ENCODE assay signal across 8 mouse cellular contexts in genomic region chr19:41896319-41896711, GRCm38 (mm10). TPM values are rescaled to one million over a fixed set of nuclear protein-coding genes. Genes with fewer than 3 reads are reported as not detected.
DNase-seq lines count a peak whose midpoint lies in the region; ATAC-seq and TF ChIP-seq lines count a peak whose summit lies in the region.

No protein-coding gene starts in this region.

- no peaks in the 10 kb centered on the region for H3K9me3 ChIP-seq in heart, embryonic 11.5 days (replicated peaks; ENCODE audit: control insufficient read depth, low read length)
- H3K9me3 ChIP-seq in CH12.LX (replicated peaks; ENCODE audit: low read length), result no peaks in the 10 kb centered on the region
- no peaks in the 10 kb centered on the region for H3K9me3 ChIP-seq in forebrain, embryonic 15.5 days
- no peaks in the 10 kb centered on the region for H3K9me3 ChIP-seq in liver, embryonic 15.5 days (replicated peaks)

- 20% methylated on average over 18 of the region's 18 CpGs for WGBS in heart, embryonic 11.5 days (ENCODE audit: insufficient replicate concordance)
- 15% methylated on average over 18 of the region's 18 CpGs for WGBS in forebrain, embryonic 15.5 days
- WGBS in liver, embryonic 15.5 days (ENCODE audit: insufficient replicate concordance), result 20% methylated on average over 18 of the region's 18 CpGs

- peaks cover 19% of the 10 kb centered on the region for H3K79me2 ChIP-seq in CH12.LX (replicated peaks; ENCODE audit: control insufficient read depth, extremely low read depth, insufficient read depth, poor library complexity, severe bottlenecking)

- H3K4me3 ChIP-seq in heart, embryonic 11.5 days (ENCODE audit: low read depth, low read length), result peak overlapping the region; percentile 82
- H3K4me3 ChIP-seq in CH12.LX (replicated peaks in 1 of 3; ENCODE audit: low read depth in 2 of 3, low read length in 2 of 3, poor library complexity in 1 of 3), result peak overlapping the region; percentile 82 to 93 (median 90)
- peak overlapping the region; percentile 62 for H3K4me3 ChIP-seq in forebrain, embryonic 15.5 days
- peak overlapping the region; percentile 73 for H3K4me3 ChIP-seq in liver, embryonic 15.5 days (replicated peaks)

- ATAC-seq in heart, embryonic 11.5 days (replicated peaks; ENCODE audit: insufficient number of reproducible peaks, low FRiP score, low TSS enrichment), result no peak
- ATAC-seq in forebrain, embryonic 15.5 days (replicated peaks), result peak; percentile 38
- no peak for ATAC-seq in liver, embryonic 15.5 days (ENCODE audit: insufficient read depth)
- no peak for ATAC-seq in megakaryocyte-erythroid progenitor cell, adult 5-6 weeks (replicated peaks; ENCODE audit: low FRiP score, low TSS enrichment, poor library complexity, severe bottlenecking)

- no peaks in the 10 kb centered on the region for H3K27me3 ChIP-seq in heart, embryonic 11.5 days (ENCODE audit: control insufficient read depth, insufficient read depth, low read length)
- H3K27me3 ChIP-seq in CH12.LX (replicated peaks), result no peaks in the 10 kb centered on the region
- no peaks in the 10 kb centered on the region for H3K27me3 ChIP-seq in forebrain, embryonic 15.5 days
- H3K27me3 ChIP-seq in liver, embryonic 15.5 days, result no peaks in the 10 kb centered on the region

- TF ChIP-seq RAD21 in CH12.LX (IDR thresholded peaks at IDR 0.05; ENCODE audit: low read depth, low read length), result no peak

- H3K4me1 ChIP-seq in heart, embryonic 11.5 days (ENCODE audit: control insufficient read depth, insufficient read depth, low read length), result peaks cover 7% of the 10 kb centered on the region
- peaks cover 10 to 37% of the 10 kb centered on the region in 2 experiments for H3K4me1 ChIP-seq in CH12.LX (ENCODE audit: control insufficient read depth in 1 of 2, insufficient read depth in 2 of 2)
- H3K4me1 ChIP-seq in forebrain, embryonic 15.5 days, result peaks cover 17% of the 10 kb centered on the region
- H3K4me1 ChIP-seq in liver, embryonic 15.5 days (replicated peaks), result peaks cover 44% of the 10 kb centered on the region

- no peak for TF ChIP-seq EP300 in CH12.LX (IDR thresholded peaks at IDR 0.05; ENCODE audit: low read length)

- H3K4me2 ChIP-seq in heart, embryonic 11.5 days, result peak overlapping the region; percentile 72
- H3K4me2 ChIP-seq in CH12.LX (ENCODE audit: insufficient read depth, low read depth, poor library complexity, severe bottlenecking), result peak overlapping the region; percentile 86
- H3K4me2 ChIP-seq in forebrain, embryonic 15.5 days (replicated peaks), result peak overlapping the region; percentile 80
- H3K4me2 ChIP-seq in liver, embryonic 15.5 days, result peak overlapping the region; percentile 87

- TF ChIP-seq CTCF in CH12.LX (conservative IDR thresholded peaks at IDR 0.05 in 1 of 2, IDR thresholded peaks at IDR 0.05 in 1 of 2; ENCODE audit: low read depth in 2 of 2, low read length in 2 of 2), result no peak

- in situ Hi-C loops in CH12.LX (cut with MboI; ENCODE audit: low pct_ligation_motif_present, low pct_unique_long_range_greater_than_20kb, low sequenced_read_pairs), result loop anchor here (10.0 kb wide), 1 partner anchor 52 kb away; the partner anchor contains the start of gene Frat2

- H3K27ac ChIP-seq in heart, embryonic 11.5 days (ENCODE audit: low read depth, low read length), result no peak overlapping the region
- H3K27ac ChIP-seq in CH12.LX (ENCODE audit: insufficient read depth, low read depth), result no peak overlapping the region
- H3K27ac ChIP-seq in forebrain, embryonic 15.5 days (replicated peaks), result no peak overlapping the region
- H3K27ac ChIP-seq in liver, embryonic 15.5 days (replicated peaks), result peak overlapping the region; percentile 53; the same call in 1 of the 2 replicates

- dilution Hi-C loops in CH12.LX (cut with MboI; ENCODE audit: extremely low pct_ligation_motif_present, extremely low pct_unique_long_range_greater_than_20kb, low sequenced_read_pairs), result no loop called here

- H3K9ac ChIP-seq in heart, embryonic 11.5 days (ENCODE audit: low read depth, low read length), result peak overlapping the region; percentile 66
- peak overlapping the region; percentile 64 for H3K9ac ChIP-seq in CH12.LX (ENCODE audit: insufficient read depth, low read depth)
- H3K9ac ChIP-seq in forebrain, embryonic 15.5 days (replicated peaks), result peak overlapping the region; percentile 54
- H3K9ac ChIP-seq in liver, embryonic 15.5 days, result peak overlapping the region; percentile 52

- DNase-seq in heart, postnatal 4 days, result no peak
- DNase-seq in CH12.LX (ENCODE audit: extremely low read depth), result no peak
- DNase-seq in spleen, adult 12 weeks (ENCODE audit: low spot score), result no peak
- no peak for DNase-seq in cerebellum, postnatal 36 days

- H3K36me3 ChIP-seq in heart, embryonic 11.5 days (ENCODE audit: control insufficient read depth, insufficient read depth, low read length), result no peaks in the 10 kb centered on the region
- H3K36me3 ChIP-seq in CH12.LX (replicated peaks in 1 of 2; ENCODE audit: control insufficient read depth in 1 of 2, insufficient read depth in 1 of 2, low read length in 1 of 2), result peaks cover 12 to 24% of the 10 kb centered on the region in 2 experiments
- 0 out of 2 replicates have a peak, but pooled peaks cover 4% of the 10 kb centered on the region for H3K36me3 ChIP-seq in forebrain, embryonic 15.5 days
- H3K36me3 ChIP-seq in liver, embryonic 15.5 days (replicated peaks), result 0 out of 2 replicates have a peak, but pooled peaks cover 5% of the 10 kb centered on the region

- TF ChIP-seq POLR2A in CH12.LX (IDR thresholded peaks at IDR 0.05; ENCODE audit: low read depth, low read length), result no peak

TF ChIP-seq in CH12.LX, 34 proteins besides CTCF, POLR2A, EP300 and RAD21 (continues in another document):
- TF ChIP-seq MAFK (IDR thresholded peaks at IDR 0.05; ENCODE audit: insufficient replicate concordance, low read length) (no peak), POLR2AphosphoS2 (IDR thresholded peaks at IDR 0.05; ENCODE audit: low read depth, low read length) (no peak), ZMIZ1 (IDR thresholded peaks at IDR 0.05; ENCODE audit: low read depth, low read length) (no peak)

RNA-seq across cellular contexts. Expression of gene Rrp12, which starts 0.3 kb away (rescaled TPM):
- 8.5 and 10.4 TPM in 2 replicates for polyA plus RNA-seq in heart, embryonic 11.5 days (2014; fragmentation: Nextera tagmentation; extraction: Ambion mirVana)
- 10 to 100 TPM; 19.9 to 23.4 TPM for total RNA-seq in heart, postnatal 4 days (2021)
- total RNA-seq in CH12.LX (2012; rRNA removed) (42.5 and 58.0 TPM in 2 replicates), CH12.LX (2014; rRNA removed) (20.1 and 22.0 TPM in 2 replicates)
- 62.4 and 64.3 TPM in 2 replicates for polyA plus RNA-seq in CH12.LX (2012; ENCODE audit: insufficient read length, low read depth)
- 16.7 and 17.3 TPM in 2 replicates for polyA plus RNA-seq in forebrain, embryonic 15.5 days (2015; fragmentation: Nextera tagmentation; extraction: Ambion mirVana)
- 8.5 and 8.6 TPM in 2 replicates for polyA plus RNA-seq in liver, embryonic 15.5 days (2015; fragmentation: Nextera tagmentation; extraction: Ambion mirVana)
- 21.0 and 31.4 TPM in 2 replicates for total RNA-seq in megakaryocyte-erythroid progenitor cell, adult 5-6 weeks (2014; fragmentation: Nextera tagmentation)
- 26.5 and 36.0 TPM in 2 replicates for total RNA-seq in megakaryocyte-erythroid progenitor cell, adult 5-6 weeks (2017)

RNA-seq across cellular contexts. Expression of gene Pgam1, which starts 15.4 kb away (rescaled TPM):
- polyA plus RNA-seq in heart, embryonic 11.5 days (2014; fragmentation: Nextera tagmentation; extraction: Ambion mirVana), result 1,127 and 1,144 TPM in 2 replicates
- total RNA-seq in heart, postnatal 4 days (2021), result 100 to 1,000 TPM; 150 to 162 TPM
- total RNA-seq in CH12.LX (2012; rRNA removed) (736 and 928 TPM in 2 replicates), CH12.LX (2014; rRNA removed) (1,480 and 1,507 TPM in 2 replicates)
- 870 and 932 TPM in 2 replicates for polyA plus RNA-seq in CH12.LX (2012; ENCODE audit: insufficient read length, low read depth)
- 463 and 466 TPM in 2 replicates for polyA plus RNA-seq in forebrain, embryonic 15.5 days (2015; fragmentation: Nextera tagmentation; extraction: Ambion mirVana)
- 267 and 322 TPM in 2 replicates for polyA plus RNA-seq in liver, embryonic 15.5 days (2015; fragmentation: Nextera tagmentation; extraction: Ambion mirVana)
- total RNA-seq in megakaryocyte-erythroid progenitor cell, adult 5-6 weeks (2014; fragmentation: Nextera tagmentation), result 27.0 and 67.3 TPM in 2 replicates
- total RNA-seq in megakaryocyte-erythroid progenitor cell, adult 5-6 weeks (2017), result 30.1 and 34.7 TPM in 2 replicates

RNA-seq across cellular contexts. Expression of gene Exosc1, which starts 36.9 kb away (rescaled TPM):
- polyA plus RNA-seq in heart, embryonic 11.5 days (2014; fragmentation: Nextera tagmentation; extraction: Ambion mirVana), result 50.6 and 54.8 TPM in 2 replicates
- 10 to 100 TPM; 18.0 to 18.2 TPM for total RNA-seq in heart, postnatal 4 days (2021)
- total RNA-seq in CH12.LX (2012; rRNA removed), result 56.6 and 70.0 TPM in 2 replicates
- 68.6 and 72.6 TPM in 2 replicates for total RNA-seq in CH12.LX (2014; rRNA removed)
- polyA plus RNA-seq in CH12.LX (2012; ENCODE audit: insufficient read length, low read depth), result 109 TPM in 2 replicates
- 76.8 and 78.4 TPM in 2 replicates for polyA plus RNA-seq in forebrain, embryonic 15.5 days (2015; fragmentation: Nextera tagmentation; extraction: Ambion mirVana)
- polyA plus RNA-seq in liver, embryonic 15.5 days (2015; fragmentation: Nextera tagmentation; extraction: Ambion mirVana), result 29.2 and 31.4 TPM in 2 replicates
- total RNA-seq in megakaryocyte-erythroid progenitor cell, adult 5-6 weeks (2014; fragmentation: Nextera tagmentation), result 66.2 and 86.7 TPM in 2 replicates
- total RNA-seq in megakaryocyte-erythroid progenitor cell, adult 5-6 weeks (2017), result 72.9 and 81.2 TPM in 2 replicates

RNA-seq across cellular contexts. Expression of gene Zdhhc16, which starts 37.0 kb away (rescaled TPM):
- 49.5 and 49.6 TPM in 2 replicates for polyA plus RNA-seq in heart, embryonic 11.5 days (2014; fragmentation: Nextera tagmentation; extraction: Ambion mirVana)
- total RNA-seq in heart, postnatal 4 days (2021), result 10 to 100 TPM; 30.7 to 31.7 TPM
- 45.5 and 49.6 TPM in 2 replicates for total RNA-seq in CH12.LX (2012; rRNA removed)
- 29.9 and 30.3 TPM in 2 replicates for total RNA-seq in CH12.LX (2014; rRNA removed)
- 51.1 and 54.3 TPM in 2 replicates for polyA plus RNA-seq in CH12.LX (2012; ENCODE audit: insufficient read length, low read depth)
- 88.5 and 96.9 TPM in 2 replicates for polyA plus RNA-seq in forebrain, embryonic 15.5 days (2015; fragmentation: Nextera tagmentation; extraction: Ambion mirVana)
- 33.7 and 39.6 TPM in 2 replicates for polyA plus RNA-seq in liver, embryonic 15.5 days (2015; fragmentation: Nextera tagmentation; extraction: Ambion mirVana)
- 36.8 and 46.8 TPM in 2 replicates for total RNA-seq in megakaryocyte-erythroid progenitor cell, adult 5-6 weeks (2014; fragmentation: Nextera tagmentation)
- total RNA-seq in megakaryocyte-erythroid progenitor cell, adult 5-6 weeks (2017), result 22.1 and 26.2 TPM in 2 replicates

RNA-seq across cellular contexts. Expression of gene Frat2, which starts 48.4 kb away (rescaled TPM):
- polyA plus RNA-seq in heart, embryonic 11.5 days (2014; fragmentation: Nextera tagmentation; extraction: Ambion mirVana), result 1.1 and 2.2 TPM in 2 replicates
- 1 to 10 TPM; 3.6 to 3.9 TPM for total RNA-seq in heart, postnatal 4 days (2021)
- total RNA-seq in CH12.LX (2012; rRNA removed) (0.67 and 1.0 TPM in 2 replicates), CH12.LX (2014; rRNA removed) (0.55 and 0.68 TPM in 2 replicates)
- 1.2 and 1.3 TPM in 2 replicates for polyA plus RNA-seq in CH12.LX (2012; ENCODE audit: insufficient read length, low read depth)
- 16.9 and 17.9 TPM in 2 replicates for polyA plus RNA-seq in forebrain, embryonic 15.5 days (2015; fragmentation: Nextera tagmentation; extraction: Ambion mirVana)
- 4.4 and 4.5 TPM in 2 replicates for polyA plus RNA-seq in liver, embryonic 15.5 days (2015; fragmentation: Nextera tagmentation; extraction: Ambion mirVana)
- total RNA-seq in megakaryocyte-erythroid progenitor cell, adult 5-6 weeks (2014; fragmentation: Nextera tagmentation), result 30.5 and 32.9 TPM in 2 replicates
- total RNA-seq in megakaryocyte-erythroid progenitor cell, adult 5-6 weeks (2017), result 55.8 and 63.7 TPM in 2 replicates
